Mouse (Mus musculus): ENCODE data around the gene Skint6. TPM values are rescaled to one million over a fixed set of nuclear protein-coding genes. Genes with fewer than 3 reads are reported as not detected.
"Not testable (repeated sequence)": the region's sequence is repeated elsewhere in the genome, so short reads cannot be mapped to it uniquely, and the experiment has no call there.

The Skint6 gene
- total RNA-seq (2021) = not detected

GRCm38 (mm10) chr4:113286873-113287272 lies at the start of gene Skint6:
Skint6 (minus strand) TSS chr4:113286973.
- no peak for DNase-seq (ENCODE audit: low spot score in 2 of 2)
- intact Hi-C loops (cut with DNase I) = no loop called here

GRCm38 (mm10) chr4:113320911-113321310 lies 34.1 kb upstream of the Skint6 start:
- intact Hi-C loops (cut with DNase I) = no loop called here
- no peak for DNase-seq (ENCODE audit: low spot score in 2 of 2)

GRCm38 (mm10) chr4:113301773-113302473 lies 15.2 kb upstream of the Skint6 start:
- intact Hi-C loops (cut with DNase I) = no loop called here
- no peak for DNase-seq (ENCODE audit: low spot score in 2 of 2)

GRCm38 (mm10) chr4:113263363-113264060 lies 23.3 kb downstream of the Skint6 start:
- no peak for DNase-seq (ENCODE audit: low spot score in 2 of 2)
- intact Hi-C loops (cut with DNase I) = no loop called here

- DNase-seq (ENCODE audit: low spot score in 2 of 2) = no peak
- intact Hi-C loops (cut with DNase I) = no loop called here
Measured at GRCm38 (mm10) chr4:113245808-113246207, 41.0 kb downstream of the Skint6 start.

GRCm38 (mm10) chr4:113067621-113068020 lies 219.2 kb downstream of the Skint6 start:
- no peak for DNase-seq (ENCODE audit: low spot score in 2 of 2)
- intact Hi-C loops (cut with DNase I) = no loop called here

- intact Hi-C loops (cut with DNase I); DNase-seq (ENCODE audit: low spot score in 2 of 2): not testable (repeated sequence)
Measured at GRCm38 (mm10) chr4:112979160-112979559, 307.6 kb downstream of the Skint6 start.

- DNase-seq (ENCODE audit: low spot score in 2 of 2) = no peak
- intact Hi-C loops (cut with DNase I) = no loop called here
Measured at GRCm38 (mm10) chr4:112790646-112791045, 496.1 kb downstream of the Skint6 start.

- DNase-seq (ENCODE audit: low spot score in 2 of 2) = no peak
- intact Hi-C loops (cut with DNase I) = no loop called here
Measured at GRCm38 (mm10) chr4:112774766-112775165, 512.0 kb downstream of the Skint6 start, which contains the start of gene Skint10. Skint10 (minus strand) TSS chr4:112774866.
